Mouse (Mus musculus): ENCODE measurements around the gene Kif5a.

Gene Kif5a

DNA sequence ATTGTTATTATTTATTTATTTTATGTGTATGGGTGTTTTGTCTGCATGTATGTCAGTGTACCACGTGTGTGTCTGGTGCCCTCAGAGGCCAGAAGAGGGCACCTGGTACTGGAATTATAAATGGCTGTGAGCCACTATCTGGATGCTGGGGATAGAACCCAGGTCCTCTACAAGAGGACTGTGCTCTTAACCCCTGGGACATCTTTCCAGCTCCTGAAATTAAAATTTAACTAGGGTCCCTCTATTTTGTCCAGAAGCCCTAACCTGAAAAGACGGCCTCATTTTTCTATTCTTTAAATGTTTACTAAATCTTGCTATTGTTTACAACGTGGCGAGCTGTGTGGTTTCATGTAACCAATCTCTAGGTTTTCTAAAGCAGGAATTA lies 2.6 kb upstream of the Kif5a start:
- in situ Hi-C loops (cut with MboI, MseI): no loop called here

DNA sequence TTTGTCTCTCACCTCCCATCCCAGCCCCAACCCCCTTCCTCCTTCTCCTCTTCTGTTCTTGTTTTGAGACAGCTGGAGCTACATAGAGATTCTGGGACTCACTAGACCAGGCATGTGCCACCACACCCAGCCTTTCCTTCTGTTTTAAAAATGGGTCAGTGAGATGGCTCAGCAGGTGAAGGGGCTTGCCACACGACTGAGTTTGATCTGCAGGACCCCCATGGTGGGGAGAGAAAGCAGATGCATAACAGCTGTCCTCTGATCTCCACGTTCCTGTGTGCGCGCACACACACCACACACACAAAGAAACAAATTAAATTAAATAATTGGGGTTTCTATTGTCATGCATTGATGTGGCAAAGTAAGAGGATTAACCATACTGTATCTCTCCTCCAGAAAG lies 1.8 kb upstream of the Kif5a start:
- in situ Hi-C loops (cut with MboI, MseI): no loop called here

DNA sequence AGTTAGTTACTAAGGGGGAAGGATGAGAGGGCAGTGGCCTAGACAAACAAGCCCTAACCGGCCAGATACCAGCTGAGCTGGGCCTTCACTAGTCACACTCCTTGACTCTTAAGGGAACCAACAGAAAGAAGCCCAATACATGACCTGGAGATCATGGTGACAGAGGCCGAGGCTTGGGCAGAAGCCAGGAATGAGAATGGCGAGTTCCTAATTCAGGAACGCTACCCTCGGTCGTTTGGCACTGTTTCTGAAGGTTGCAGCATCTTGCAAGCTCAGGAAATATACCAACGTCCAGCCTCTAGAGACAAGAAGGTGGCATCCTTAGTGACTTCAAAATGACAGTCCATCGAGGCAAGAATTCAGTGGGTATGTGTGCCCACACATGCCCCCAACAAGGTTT lies 1.2 kb upstream of the Kif5a start:
- in situ Hi-C loops (cut with MboI, MseI): no loop called here

DNA sequence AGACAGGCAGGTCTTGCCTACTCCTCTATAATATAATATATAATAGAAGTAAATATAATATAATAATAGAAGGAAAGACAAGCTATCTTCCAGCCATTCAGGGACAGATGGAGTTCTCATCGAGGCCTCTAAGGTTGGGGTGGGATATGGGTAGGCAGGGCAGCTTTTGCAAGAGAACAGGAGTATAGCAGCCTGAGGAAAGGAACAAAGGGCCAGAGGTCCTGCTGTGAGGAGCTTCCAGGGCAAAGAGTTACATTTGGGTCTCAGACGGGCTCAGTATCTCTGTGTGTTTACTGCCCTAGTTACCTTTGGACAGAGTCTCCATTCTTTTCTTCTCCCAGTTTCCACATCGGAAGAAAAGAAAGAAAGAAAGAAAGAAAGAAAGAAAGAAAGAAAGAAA lies 483 bp upstream of the Kif5a start:
- in situ Hi-C loops (cut with MboI, MseI): no loop called here

DNA sequence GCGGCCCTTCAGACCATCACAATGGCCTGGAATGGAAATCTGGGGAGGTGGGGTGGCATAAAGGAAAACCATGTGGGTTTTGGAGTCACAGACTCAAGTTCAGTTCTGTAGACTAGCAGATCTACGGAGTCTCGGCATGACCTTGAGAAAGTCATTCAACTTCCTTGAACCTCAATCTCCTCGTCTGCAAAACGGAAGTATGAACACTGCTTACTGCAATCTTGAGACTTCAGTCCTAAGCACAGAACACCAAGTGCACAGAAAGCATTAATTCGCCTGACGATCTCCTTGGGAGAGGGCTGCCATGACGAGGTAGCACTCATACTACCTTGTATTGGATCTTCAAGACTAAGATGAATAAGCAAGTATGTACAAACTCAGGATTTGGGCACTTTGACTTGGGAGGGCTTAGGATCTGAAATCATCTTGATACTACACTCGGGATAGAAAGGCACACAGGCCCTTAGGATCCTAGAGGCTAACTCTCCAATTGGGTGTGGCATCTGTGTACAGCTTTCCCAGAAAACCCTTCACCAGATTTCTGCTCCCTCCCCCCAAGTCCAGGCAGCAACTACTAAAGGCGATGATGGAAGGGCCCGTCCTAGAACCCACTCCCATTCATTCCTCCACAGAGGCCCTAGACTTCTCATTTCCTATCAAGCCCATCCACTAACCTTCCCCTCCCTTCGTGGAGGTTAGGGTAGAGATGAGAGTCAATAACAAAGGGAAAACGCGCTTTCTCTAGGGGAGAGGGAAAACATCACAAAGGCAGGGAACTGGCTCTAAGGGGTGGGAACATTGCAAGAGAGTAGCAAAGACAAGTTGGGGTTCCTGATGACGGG lies 1.2 kb downstream of the Kif5a start:
- in situ Hi-C loops (cut with MboI, MseI): no loop called here

DNA sequence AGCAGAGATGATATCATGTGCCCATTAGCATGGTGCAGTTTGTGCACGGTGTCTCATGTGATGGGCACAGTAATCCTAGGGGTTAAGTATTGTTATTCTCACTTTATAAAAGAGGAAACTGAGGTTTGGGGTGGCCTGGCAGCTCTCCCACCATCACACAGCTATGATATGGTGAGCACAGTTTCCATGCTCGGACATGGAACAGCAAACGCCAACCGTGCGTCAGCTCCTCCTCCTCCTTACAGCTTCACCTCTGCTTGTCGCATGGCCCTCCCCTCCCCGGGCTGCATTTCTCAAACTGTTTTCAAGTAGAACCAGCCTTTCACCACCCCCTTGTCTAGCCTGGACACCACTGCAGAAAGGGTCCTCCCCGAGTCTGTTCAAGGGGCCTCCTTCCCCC lies 4.7 kb downstream of the Kif5a start:
- in situ Hi-C loops (cut with MboI, MseI): no loop called here

DNA sequence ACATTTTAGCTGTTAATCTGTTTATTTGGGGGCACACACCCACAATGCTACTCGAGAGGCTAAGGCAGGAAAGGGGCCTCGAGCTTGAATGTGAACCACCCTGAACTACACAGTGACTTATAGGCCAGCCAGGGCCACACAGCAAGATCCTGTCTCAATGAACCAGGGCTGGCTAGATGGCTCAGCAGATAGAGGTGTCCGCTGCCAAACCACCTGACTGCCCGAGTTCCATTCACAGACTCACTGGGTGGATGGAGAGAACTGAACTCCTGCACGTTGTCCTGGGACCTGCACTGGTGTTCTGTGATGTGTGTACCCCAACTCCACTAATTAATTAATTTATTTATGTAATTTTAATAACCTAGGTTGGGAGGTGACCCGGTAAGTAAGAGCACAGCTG lies 5.4 kb downstream of the Kif5a start:
- in situ Hi-C loops (cut with MboI, MseI): no loop called here

DNA sequence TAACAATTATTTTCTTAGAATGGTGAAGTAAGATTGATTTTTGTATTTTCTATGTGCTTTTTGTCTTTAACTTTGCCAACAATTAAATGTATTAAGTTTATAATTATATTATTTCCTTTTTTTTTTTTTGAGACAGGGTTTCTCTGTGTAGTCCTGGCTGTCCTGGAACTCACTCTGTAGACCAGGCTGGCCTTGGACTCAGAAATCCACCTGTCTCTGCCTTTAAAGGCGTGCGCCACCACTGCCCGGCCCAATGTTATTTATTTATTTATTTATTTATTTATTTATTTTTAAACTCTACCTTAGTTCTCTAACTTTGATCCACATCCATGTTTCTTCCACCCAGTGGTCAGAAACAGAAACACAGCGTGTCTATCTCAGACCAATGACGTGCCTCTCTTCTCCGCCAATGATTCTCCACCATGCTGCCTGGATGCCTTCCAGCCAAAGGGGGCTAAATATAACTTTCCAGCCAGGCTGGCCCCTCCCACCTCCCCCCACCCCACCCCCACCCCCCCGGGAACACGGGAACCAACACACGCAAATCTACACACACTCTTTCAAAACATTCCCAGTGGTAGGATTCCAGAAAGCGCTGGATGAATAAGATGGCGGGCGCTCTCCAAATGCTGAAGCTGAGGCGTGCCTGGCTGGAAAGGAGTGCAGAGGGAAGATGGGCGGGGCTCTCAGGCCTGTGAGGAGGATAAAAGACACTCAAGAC lies 7.4 kb downstream of the Kif5a start:
- in situ Hi-C loops (cut with MboI, MseI): no loop called here

DNA sequence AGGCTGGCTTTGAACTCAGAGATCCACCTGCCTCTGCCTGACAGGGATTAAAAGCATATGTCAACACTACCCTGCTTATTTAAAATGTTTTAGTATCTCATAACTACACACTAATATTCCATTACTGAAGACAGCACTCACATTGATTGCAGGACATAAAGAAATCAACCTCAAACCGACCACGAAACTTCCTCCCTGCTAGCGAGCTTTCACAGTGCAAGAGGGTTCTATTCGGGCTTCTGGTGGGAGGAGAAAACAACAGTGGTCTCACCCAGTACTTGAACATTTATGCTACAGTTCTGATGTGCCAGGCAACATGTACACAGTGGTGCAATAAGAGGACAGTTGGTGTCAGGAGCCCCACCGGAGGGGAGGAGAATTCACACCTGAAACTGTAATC lies 12.3 kb downstream of the Kif5a start:
- in situ Hi-C loops (cut with MboI, MseI): no loop called here

DNA sequence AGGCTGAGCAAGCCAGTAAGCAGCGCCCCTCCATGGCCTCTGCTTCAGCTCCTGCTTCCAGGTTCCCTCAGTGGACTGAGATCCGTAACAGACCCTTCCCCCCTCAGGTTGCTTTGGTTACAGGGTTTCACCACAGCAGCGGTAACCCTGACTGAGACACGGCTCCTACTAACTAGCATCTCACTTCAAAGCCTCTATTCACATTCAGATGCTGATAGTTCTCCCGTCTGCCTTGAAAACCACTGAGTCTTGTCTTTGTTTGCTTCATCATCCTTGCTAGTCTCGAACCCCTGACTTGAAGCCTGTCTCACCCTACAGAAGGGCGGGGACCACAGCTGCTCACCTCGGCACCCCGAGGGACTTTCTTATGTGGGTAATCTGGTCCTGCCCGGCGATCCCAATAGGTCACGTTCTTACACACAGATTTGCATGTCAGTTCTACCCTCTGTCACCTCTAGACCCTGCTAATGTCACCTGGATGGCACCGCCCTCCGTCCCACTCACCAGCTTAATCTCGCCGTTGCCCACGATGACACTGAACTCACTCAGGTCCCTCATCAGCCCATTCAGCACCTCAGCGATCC lies 24.8 kb downstream of the Kif5a start:
- in situ Hi-C loops (cut with MboI, MseI): no loop called here

DNA sequence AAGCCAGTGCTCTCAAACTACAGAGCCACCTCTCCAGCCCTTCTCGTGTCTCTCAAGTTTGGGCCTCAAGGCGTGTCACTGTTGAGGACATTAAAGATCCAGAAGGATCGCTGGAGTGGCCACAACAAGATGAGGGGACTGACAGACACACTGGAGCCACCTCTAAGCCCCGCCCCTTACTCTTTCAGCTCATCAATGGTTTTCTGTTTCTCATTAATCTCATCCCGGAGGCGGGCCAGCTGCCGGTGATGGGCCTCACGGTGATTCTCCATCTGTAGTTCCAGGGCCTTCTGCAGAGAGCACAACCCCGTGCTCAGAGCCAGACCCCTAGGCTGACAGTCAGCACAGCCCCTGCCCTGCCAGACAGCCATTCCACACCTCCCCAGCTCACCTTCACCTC lies 26.6 kb downstream of the Kif5a start:
- in situ Hi-C loops (cut with MboI, MseI): no loop called here

DNA sequence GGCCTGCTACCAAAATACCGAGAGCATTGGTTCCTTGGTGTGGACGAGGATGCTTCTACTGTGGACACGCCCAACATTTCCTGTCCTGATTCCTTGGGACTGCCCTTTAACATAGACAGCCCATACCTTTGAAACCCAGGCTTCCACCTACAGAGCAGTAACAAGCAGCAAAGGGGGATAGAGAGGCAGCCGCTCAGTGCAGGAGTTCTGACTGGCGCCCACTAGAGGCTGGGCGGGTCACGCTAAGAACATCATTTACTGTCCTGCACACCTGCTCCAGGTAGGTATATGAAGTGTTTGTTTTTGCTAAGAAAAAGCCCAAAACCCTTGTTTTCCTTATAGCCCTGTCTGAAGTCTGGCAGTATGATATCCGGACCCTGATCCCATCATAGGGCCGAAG lies 30.0 kb downstream of the Kif5a start:
- in situ Hi-C loops (cut with MboI, MseI): no loop called here

DNA sequence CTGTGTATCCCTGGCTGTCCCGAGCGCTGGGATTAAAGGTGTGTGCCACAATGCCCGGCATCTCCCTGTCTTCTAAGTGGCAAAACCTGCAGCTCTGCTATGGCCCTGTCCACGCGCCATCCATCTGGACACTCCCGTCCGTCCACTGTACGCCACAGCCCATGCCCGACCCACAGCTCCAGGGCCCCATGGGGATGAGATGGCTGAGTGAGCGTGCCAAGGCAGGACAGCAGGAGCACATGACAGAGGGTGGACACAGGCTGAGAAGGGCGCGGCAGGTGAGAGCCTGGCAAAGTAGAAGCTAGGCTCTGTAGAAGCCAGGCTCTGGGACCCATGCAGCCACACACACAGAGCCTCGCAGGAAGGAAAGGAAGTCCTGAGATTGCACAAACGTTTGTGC lies 31.4 kb downstream of the Kif5a start:
- in situ Hi-C loops (cut with MboI, MseI): no loop called here

DNA sequence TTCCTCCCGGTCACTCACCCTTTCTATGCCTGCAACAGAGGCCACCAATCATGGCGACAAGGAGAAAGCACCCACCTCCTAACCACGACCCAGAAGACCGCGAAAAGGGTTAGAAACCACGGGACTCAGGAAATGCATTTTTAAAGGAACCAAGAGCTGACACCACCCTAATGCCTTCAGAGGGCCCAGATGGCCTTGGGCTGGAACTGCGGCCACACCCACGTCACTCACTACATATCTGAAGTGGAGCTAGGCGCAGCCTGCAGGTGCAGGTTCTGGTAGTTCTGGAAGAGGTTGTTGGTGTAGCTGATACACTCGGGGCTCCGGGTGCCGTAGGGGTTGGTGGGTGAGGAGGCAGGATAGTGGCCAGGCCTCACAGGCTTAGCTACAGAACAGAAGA lies 32.5 kb downstream of the Kif5a start:
- in situ Hi-C loops (cut with MboI, MseI): no loop called here

DNA sequence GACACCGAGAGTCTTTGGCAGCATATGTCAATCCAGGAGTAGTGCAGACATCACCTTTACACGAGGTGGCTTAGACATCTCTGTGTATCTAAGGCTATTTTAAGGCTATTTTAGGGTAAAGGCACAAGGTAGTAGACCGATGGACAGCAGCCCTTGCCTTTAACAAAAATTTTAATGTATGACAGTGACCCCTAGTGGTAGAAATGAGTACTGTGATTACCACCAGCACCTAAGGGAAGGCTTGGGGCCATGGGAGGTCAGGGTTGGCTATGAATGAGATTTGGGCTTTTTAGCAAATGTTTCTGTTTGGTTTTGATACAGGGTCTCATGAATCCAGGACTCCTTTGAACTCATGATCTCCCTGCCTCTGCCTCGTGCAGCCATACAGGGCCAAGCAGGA lies 34.3 kb downstream of the Kif5a start:
- in situ Hi-C loops (cut with MboI, MseI): no loop called here

DNA sequence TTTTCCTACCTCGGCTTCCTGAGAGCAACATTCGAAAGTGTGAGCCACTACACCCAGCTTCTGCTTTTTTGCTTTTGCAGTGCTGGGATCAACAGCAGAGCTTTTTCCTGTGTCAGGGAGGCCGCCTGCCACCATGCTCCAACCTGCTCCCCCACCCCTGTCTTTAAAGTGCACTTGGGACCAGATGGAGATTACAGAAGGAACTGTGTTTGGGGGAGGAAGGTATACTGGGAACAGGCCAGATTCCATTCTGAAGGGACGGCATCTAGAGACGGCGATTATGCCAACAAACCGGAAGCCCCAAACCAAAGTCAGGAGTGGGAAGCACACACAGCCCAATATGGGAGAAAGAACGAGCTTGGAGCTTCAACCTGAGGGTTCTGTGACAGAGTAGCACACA lies 36.0 kb downstream of the Kif5a start:
- in situ Hi-C loops (cut with MboI, MseI): no loop called here

DNA sequence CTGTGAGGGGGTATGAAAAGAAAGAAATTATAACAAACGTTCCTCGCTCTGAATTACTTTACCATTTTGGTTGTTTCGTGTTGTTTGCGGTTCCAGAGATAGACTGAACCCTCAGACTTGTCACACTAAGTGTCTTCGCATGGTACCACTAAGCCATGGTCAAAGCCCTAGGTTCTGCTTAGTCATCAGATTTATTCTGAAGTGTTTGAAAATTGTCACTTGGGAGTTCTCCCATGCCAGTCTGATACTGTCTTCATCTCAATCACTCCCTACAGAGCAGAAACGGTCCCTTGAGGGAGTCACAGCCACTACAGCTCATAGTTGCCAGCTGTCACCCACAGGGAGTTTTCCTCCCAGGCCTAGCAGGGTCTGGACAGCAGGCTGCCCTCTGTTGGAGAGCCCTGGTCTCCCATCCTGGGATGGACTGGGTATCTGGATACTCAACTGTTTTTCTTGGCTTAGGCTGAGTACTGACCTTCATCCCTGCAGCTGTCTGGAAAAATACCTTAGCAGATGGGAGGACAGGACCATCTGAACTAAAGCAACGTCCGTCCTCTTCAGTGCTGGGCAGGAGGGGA lies 36.7 kb downstream of the Kif5a start:
- in situ Hi-C loops (cut with MboI, MseI): no loop called here

DNA sequence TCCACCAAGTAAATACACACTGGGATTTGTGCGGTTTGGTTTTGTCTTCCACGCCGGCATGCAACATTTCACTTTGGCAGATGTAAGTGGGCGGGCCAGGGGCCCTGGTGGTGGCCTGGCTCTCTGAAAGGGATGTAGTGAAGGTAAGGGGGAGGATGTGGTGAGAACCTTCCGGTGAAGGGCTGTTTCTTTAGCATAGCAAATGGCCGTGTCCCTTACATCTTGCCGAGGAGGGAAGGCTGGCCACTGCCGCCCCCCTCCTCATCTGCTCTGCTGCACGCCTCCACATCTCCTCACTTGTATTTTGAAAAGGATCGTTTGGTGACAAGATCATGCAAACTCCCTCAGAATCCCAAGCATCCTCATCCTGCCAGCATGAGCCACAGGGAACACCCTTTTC lies 37.4 kb downstream of the Kif5a start:
- in situ Hi-C loops (cut with MboI, MseI): no loop called here

DNA sequence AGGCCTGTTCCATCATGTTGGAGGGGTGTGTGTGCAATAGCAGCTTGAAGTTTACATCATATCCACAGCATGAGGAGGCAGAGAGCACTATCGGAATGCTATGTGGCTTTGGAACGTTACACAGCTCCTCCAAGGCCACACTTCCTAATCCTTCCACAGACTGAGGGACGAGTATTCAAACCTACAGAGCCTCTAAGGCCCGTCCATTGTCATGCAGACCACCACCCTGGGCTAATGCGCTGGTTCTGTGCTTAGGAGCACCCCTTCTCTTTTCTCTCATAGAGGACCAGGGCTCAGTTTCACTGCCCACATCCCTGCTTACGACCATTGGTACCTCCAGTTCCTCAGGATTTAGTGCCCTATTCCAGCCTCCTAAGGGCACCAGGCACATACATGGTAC lies 37.9 kb downstream of the Kif5a start:
- in situ Hi-C loops (cut with MboI, MseI): no loop called here

DNA sequence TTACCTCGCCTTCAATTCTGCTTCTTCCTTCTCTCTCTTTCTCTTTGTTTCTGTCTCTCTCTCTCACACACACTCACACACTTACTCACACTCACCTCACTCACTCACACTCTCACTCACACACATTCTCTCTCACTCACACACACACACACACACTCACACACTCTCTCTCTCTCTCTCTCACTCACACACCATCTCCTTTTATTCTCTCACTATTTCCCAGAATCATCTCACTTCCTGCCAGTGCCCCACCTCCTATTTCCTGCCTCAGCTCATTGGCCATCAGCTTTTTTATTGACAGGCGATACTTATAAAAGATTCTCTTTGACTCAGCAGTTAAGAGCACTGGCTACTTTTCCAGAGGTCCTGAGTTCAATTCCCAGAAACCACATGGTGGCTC lies 44.8 kb downstream of the Kif5a start:
- in situ Hi-C loops (cut with MboI, MseI): no loop called here

DNA sequence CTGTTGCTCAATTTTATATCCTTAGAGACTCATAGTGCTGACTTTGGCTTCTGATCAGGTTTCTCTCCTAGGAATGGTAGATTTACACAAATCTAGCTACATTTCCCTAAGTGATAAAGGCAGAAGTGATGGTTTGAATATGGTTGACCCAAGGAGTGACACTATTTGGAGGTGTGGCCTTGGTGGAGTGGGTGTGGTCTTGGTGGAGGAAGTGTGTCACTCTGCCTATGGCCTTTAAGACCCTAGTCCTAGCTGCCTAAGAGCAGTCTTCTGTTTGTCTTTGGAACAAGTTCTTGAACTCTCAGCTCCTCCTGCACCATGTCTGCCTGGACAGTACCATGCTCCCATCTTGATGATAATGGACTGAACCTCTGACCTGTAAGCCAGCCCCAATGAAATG lies 46.0 kb downstream of the Kif5a start:
- in situ Hi-C loops (cut with MboI, MseI): no loop called here

DNA sequence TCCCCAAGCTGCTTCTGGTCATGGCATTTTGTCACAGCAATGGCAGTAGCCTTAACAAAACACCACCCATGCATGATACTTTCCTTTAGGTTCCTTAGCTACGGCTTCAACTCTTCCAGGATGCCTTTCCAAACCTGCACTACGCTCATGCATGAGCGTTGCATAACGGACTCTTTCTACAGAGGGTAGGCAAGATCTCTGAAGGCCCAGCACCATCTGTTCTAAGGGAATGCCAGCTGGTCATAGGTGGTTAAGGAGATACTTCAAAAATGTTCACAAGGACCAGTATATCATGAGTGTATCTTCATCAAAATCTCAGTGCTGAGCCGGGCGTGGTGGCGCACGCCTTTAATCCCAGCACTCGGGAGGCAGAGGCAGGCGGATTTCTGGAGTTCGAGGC lies 46.7 kb downstream of the Kif5a start:
- in situ Hi-C loops (cut with MboI, MseI): no loop called here

DNA sequence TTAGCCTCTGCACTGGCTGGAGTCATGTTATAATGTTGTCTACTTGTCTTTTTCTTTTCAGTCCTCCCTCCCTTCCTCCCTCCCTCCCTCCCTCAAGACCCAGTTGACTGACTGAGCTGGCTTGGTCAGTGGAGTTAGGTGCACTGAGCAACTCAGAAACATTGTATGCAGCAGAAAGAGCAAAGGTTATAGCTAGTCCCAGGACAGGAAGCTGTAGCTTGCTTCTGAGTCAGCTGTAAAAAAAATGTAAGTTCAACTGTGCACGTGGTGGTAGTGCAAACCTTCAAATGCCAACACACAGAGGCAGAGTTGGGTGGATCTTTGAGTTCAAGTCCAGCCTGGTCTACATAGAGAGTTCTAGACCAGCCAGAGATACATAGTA lies 48.7 kb downstream of the Kif5a start:
- in situ Hi-C loops (cut with MboI, MseI): no loop called here

Measured in T-helper 2 cell (primary cell).